Mouse (Mus musculus) liver, embryonic 11.5 days (tissue): Measurements from ENCODE around the gene Gm28308. TPM values are rescaled to one million over a fixed set of nuclear protein-coding genes. Genes with fewer than 3 reads are reported as not detected.
A peak's percentile ranks its signal among the peaks of the same experiment; 100 is the strongest.

Experiments
- ATAC-seq: fragments of 200-750 bp; cut with Nextera tagmentation; replicated peaks from 2 replicates; pipeline ENCODE4 v1.8.0; 2017; ENCODE audit warnings: moderate number of reproducible peaks, mild to moderate bottlenecking, moderate TSS enrichment, moderate library complexity; ENCODE audit not compliant: low FRiP score
- DNase-seq: peaks from one replicate; pipeline ENCODE4 v3.0.0-alpha.2; 2017; ENCODE audit warnings: low spot score
- H3K27ac ChIP-seq: fragments of 300-500 bp; sonication (generic); 2 replicates; pipeline ENCODE4 v1.5.1; 2014; ENCODE audit warnings: mild to moderate bottlenecking, low read depth, low read length, control low read depth
- H3K27me3 ChIP-seq: fragments of 300-500 bp; sonication (generic); replicated peaks from 2 replicates; pipeline ENCODE4 v1.6.1; 2014; ENCODE audit warnings: low read length, mixed read lengths; ENCODE audit not compliant: control insufficient read depth, insufficient read depth
- H3K36me3 ChIP-seq: fragments of 300-500 bp; sonication (generic); 2 replicates; pipeline ENCODE4 v1.6.1; 2014; ENCODE audit warnings: mild to moderate bottlenecking, low read length, moderate library complexity, mixed read lengths; ENCODE audit not compliant: control insufficient read depth, insufficient read depth
- H3K4me1 ChIP-seq: fragments of 300-500 bp; sonication (generic); replicated peaks from 2 replicates; pipeline ENCODE4 v1.6.1; 2014; ENCODE audit warnings: low read length, mixed read lengths; ENCODE audit not compliant: control insufficient read depth, insufficient read depth
- H3K4me2 ChIP-seq: fragments of 300-500 bp; sonication (generic); 2 replicates; pipeline ENCODE4 v1.6.1; 2014; ENCODE audit warnings: mild to moderate bottlenecking, control low read depth, moderate library complexity
- H3K4me3 ChIP-seq: fragments of 300-500 bp; sonication (generic); 2 replicates; pipeline ENCODE4 v1.5.1; 2014; ENCODE audit warnings: low read depth, low read length, control low read depth
- H3K9ac ChIP-seq: fragments of 300-500 bp; sonication (generic); 2 replicates; pipeline ENCODE4 v1.6.1; 2014; ENCODE audit warnings: low read depth, low read length, control low read depth
- H3K9me3 ChIP-seq: fragments of 300-500 bp; sonication (generic); 2 replicates; pipeline ENCODE4 v1.6.1; 2016; ENCODE audit warnings: low read length, inconsistent platforms, mixed read lengths; ENCODE audit not compliant: control insufficient read depth
- WGBS: fragments of 180-500 bp; shearing (Covaris S2); extraction: QIAGEN DNeasy Blood & Tissue Kit; methylation state at CpG from one replicate; pipeline ENCODE4 v1.1.7; 2014; 5-methylcytosine and 5-hydroxymethylcytosine counted together
- polyA plus RNA-seq: library from polyadenylated mRNA; unstranded; fragments of >200 nt; fragmentation: Nextera tagmentation; extraction: Ambion mirVana; gene quantifications from 2 replicates; pipeline ENCODE4 v1.2.1, GENCODE M21; 2014

The Gm28308 gene
- polyA plus RNA-seq, 1 experiment from 2014 or later, result not detected

GRCm38 (mm10) chr6:52205638-52206621 is 7.2 kb downstream of the Gm28308 start:
- Histone ChIP-seq H3K4me3 (peak overlapping the region; percentile 12; the same call in 1 of the 2 replicates), H3K9ac (no peak overlapping the region), H3K9me3 (no peaks in the 10 kb centered on the region), H3K27ac (no peak overlapping the region; the same call in 1 of the 2 replicates), H3K4me2 (peak overlapping the region; percentile 73), H3K4me1 (no peaks in the 10 kb centered on the region; the same call in 1 of the 2 replicates), H3K27me3 (peaks cover 99% of the 10 kb centered on the region), H3K36me3 (no peaks in the 10 kb centered on the region)
- 6% methylated on average over 55 of the region's 55 CpGs for WGBS
- ATAC-seq (no peak), DNase-seq (no peak)

- ATAC-seq (no peak), DNase-seq (no peak)
- H3K27ac ChIP-seq, result no peak overlapping the region; the same call in 1 of the 2 replicates
- peak overlapping the region; percentile 73; the same call in 1 of the 2 replicates for H3K4me2 ChIP-seq
- peaks cover 99% of the 10 kb centered on the region for H3K27me3 ChIP-seq
- H3K9me3 ChIP-seq, result no peaks in the 10 kb centered on the region
- H3K36me3 ChIP-seq, result no peaks in the 10 kb centered on the region
- WGBS, result 9% methylated on average over 14 of the region's 14 CpGs
- peak overlapping the region; percentile 12; the same call in 1 of the 2 replicates for H3K4me3 ChIP-seq
- no peaks in the 10 kb centered on the region; the same call in 1 of the 2 replicates for H3K4me1 ChIP-seq
- H3K9ac ChIP-seq, result no peak overlapping the region
Measured at GRCm38 (mm10) chr6:52205221-52205620, 7.9 kb downstream of the Gm28308 start.

- WGBS, result under 1% methylated on average over 65 of the region's 65 CpGs
Measured at GRCm38 (mm10) chr6:52204050-52204752, 8.9 kb downstream of the Gm28308 start, which contains the start of gene Hoxa5. Gene Hoxa5 (minus strand): TSS chr6:52204587.

GRCm38 (mm10) chr6:52203371-52204049 is 9.6 kb downstream of the Gm28308 start:
- Histone ChIP-seq H3K4me2 (peak overlapping the region; percentile 73), H3K27ac (peak overlapping the region; percentile 65), H3K9ac (peak overlapping the region; percentile 67), H3K4me1 (no peaks in the 10 kb centered on the region; the same call in 1 of the 2 replicates), H3K36me3 (no peaks in the 10 kb centered on the region), H3K27me3 (peaks cover 99% of the 10 kb centered on the region), H3K4me3 (peak overlapping the region; percentile 62), H3K9me3 (no peaks in the 10 kb centered on the region)
- no peak for ATAC-seq
- WGBS, result under 1% methylated on average over 46 of the region's 46 CpGs
- no peak for DNase-seq

More at GRCm38 (mm10) chr6:52204050-52204752, 8.9 kb downstream of the Gm28308 start, which contains the start of gene Hoxa5:
- peaks cover 99% of the 10 kb centered on the region for H3K27me3 ChIP-seq
- H3K27ac ChIP-seq, result peak within 1 kb of the TSS; percentile 65
- H3K9me3 ChIP-seq, result no peaks in the 10 kb centered on the region
- ATAC-seq (no peak; the same call in 1 of the 2 replicates), DNase-seq (no peak)
- no peaks in the 10 kb centered on the region for H3K36me3 ChIP-seq
- H3K4me2 ChIP-seq, result peak within 1 kb of the TSS; percentile 73
- H3K9ac ChIP-seq, result peak within 1 kb of the TSS; percentile 67
- H3K4me1 ChIP-seq, result no peaks in the 10 kb centered on the region; the same call in 1 of the 2 replicates
- peak within 1 kb of the TSS; percentile 62 for H3K4me3 ChIP-seq

- Histone ChIP-seq H3K27ac (peak overlapping the region; percentile 65; the same call in 1 of the 2 replicates), H3K9ac (peak overlapping the region; percentile 67), H3K9me3 (no peaks in the 10 kb centered on the region), H3K4me2 (peak overlapping the region; percentile 73), H3K36me3 (no peaks in the 10 kb centered on the region), H3K4me3 (peak overlapping the region; percentile 62), H3K4me1 (no peaks in the 10 kb centered on the region; the same call in 1 of the 2 replicates), H3K27me3 (peaks cover 99% of the 10 kb centered on the region)
- DNase-seq, result no peak
- no peak for ATAC-seq
- WGBS, result 1% methylated on average over 10 of the region's 10 CpGs
Measured at GRCm38 (mm10) chr6:52203121-52203370, 10.1 kb downstream of the Gm28308 start.

GRCm38 (mm10) chr6:52202362-52203120 is 10.6 kb downstream of the Gm28308 start:
- peak overlapping the region; percentile 67 for H3K9ac ChIP-seq
- peak overlapping the region; percentile 73 for H3K4me2 ChIP-seq
- peaks cover 100% of the 10 kb centered on the region for H3K27me3 ChIP-seq
- 6% methylated on average over 22 of the region's 22 CpGs for WGBS
- DNase-seq (no peak), ATAC-seq (no peak)
- H3K4me1 ChIP-seq, result no peaks in the 10 kb centered on the region; the same call in 1 of the 2 replicates
- no peaks in the 10 kb centered on the region for H3K9me3 ChIP-seq
- H3K36me3 ChIP-seq, result no peaks in the 10 kb centered on the region
- peak overlapping the region; percentile 65; the same call in 1 of the 2 replicates for H3K27ac ChIP-seq
- peak overlapping the region; percentile 62 for H3K4me3 ChIP-seq

- Histone ChIP-seq H3K9ac (no peak overlapping the region; the same call in 1 of the 2 replicates), H3K27ac (no peak overlapping the region), H3K27me3 (peaks cover 100% of the 10 kb centered on the region), H3K36me3 (no peaks in the 10 kb centered on the region), H3K4me2 (peak overlapping the region; percentile 35), H3K4me3 (no peak overlapping the region), H3K4me1 (peaks cover 2% of the 10 kb centered on the region; the same call in 1 of the 2 replicates), H3K9me3 (no peaks in the 10 kb centered on the region)
- DNase-seq, result no peak
- ATAC-seq, result no peak
- WGBS, result 36% methylated on average over 1 of the region's 1 CpGs
Measured at GRCm38 (mm10) chr6:52201269-52201668, 11.9 kb downstream of the Gm28308 start.
